Mouse (Mus musculus): ENCODE results near the gene Cd200.

DNA sequence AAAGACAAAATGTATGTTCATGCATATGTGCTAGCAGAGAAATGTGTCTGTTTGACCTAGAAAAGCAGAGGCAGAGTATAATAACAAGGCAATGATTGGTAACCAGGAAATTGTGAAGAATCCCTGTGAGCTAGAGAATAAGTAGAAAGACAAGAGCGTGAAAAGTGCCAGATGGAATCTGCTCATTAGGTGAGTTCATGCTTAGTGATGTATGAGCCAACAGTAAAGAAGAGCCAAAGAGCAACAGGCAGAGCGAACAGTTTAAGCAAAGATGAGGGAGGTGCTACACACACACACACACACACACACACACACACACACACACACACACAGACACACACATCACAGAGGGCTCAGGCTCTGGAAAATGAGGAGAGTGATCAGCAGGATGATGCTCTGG, 11.4 kb downstream of the Cd200 start:
- TF ChIP-seq GATA1 (IDR thresholded peaks at IDR 0.05; ENCODE audit: borderline replicate concordance, low read length) (no peak), FLI1 (IDR thresholded peaks at IDR 0.05; ENCODE audit: low read length) (no peak)
